Mouse (Mus musculus) monocyte, adult 59 days (primary cell): ENCODE results near the gene BC048507. TPM values are rescaled to one million over a fixed set of nuclear protein-coding genes. Genes with fewer than 3 reads are reported as not detected.

Experiments
- total RNA-seq, 2 experiments: library from RNA; stranded (reverse); gene quantifications; one replicate each; pipeline ENCODE4 v1.2.4; 2023

The BC048507 gene
- total RNA-seq, result not detected

GRCm38 (mm10) chr13:67863026-67863425, at the start of gene BC048507:
BC048507 (plus strand) TSS chr13:67863326.

GRCm38 (mm10) chr13:67813710-67814660, 49.1 kb upstream of the BC048507 start, which contains the start of gene Zfp273:
Zfp273 (plus strand) TSS chr13:67813740.

GRCm38 (mm10) chr13:67830911-67831336, 32.2 kb upstream of the BC048507 start, which contains the start of gene Gm10037:
Gm10037 (plus strand) TSS chr13:67831106.

Other genes with a start within 250 kb of the BC048507 start
- gene Gm49345, start 225.6 kb upstream of the BC048507 start, total RNA-seq, result 1 to 10 TPM in 1 of 2 experiments, not detected in 1; 2.1 TPM
- gene Zfp729a, start 225.5 kb upstream of the BC048507 start, total RNA-seq, result 10 to 100 TPM; 10.1 to 11.9 TPM
- 10 to 100 TPM in 1 of 2 experiments, 1 to 10 TPM in 1; 7.5 to 10.5 TPM for gene Zfp738, start 176.3 kb upstream of the BC048507 start, total RNA-seq
- 10 to 100 TPM; 10.8 to 12.0 TPM for gene Zfp65, start 134.2 kb upstream of the BC048507 start, total RNA-seq
- gene Zfp85, start 108.1 kb upstream of the BC048507 start, total RNA-seq, result 1 to 10 TPM; 1.9 to 3.7 TPM
- gene Zfp493, start 83.6 kb upstream of the BC048507 start, total RNA-seq, result 1 to 10 TPM in 1 of 2 experiments, under 1 TPM in 1; 0.52 to 1.8 TPM
- gene Zfp273, start 49.6 kb upstream of the BC048507 start, total RNA-seq, result 1 to 10 TPM; 2.1 to 2.5 TPM
- gene Gm10037, start 32.2 kb upstream of the BC048507 start, total RNA-seq, result not detected